Mouse (Mus musculus) bone marrow macrophage, adult 2 months (primary cell): ENCODE results near the gene Gyg. TPM values are rescaled to one million over a fixed set of nuclear protein-coding genes. Genes with fewer than 3 reads are reported as not detected.
A peak's percentile ranks its signal among the peaks of the same experiment; 100 is the strongest.

ENCODE experiments used
- H3K27ac ChIP-seq: 2 replicates; pipeline ENCODE4 v1.5.1; 2012; ENCODE audit warnings: low read depth, low read length; ENCODE audit not compliant: insufficient read depth
- H3K4me1 ChIP-seq: 2 replicates; pipeline ENCODE4 v1.6.1; 2012; ENCODE audit warnings: low read length; ENCODE audit not compliant: control insufficient read depth, insufficient read depth
- H3K4me3 ChIP-seq: 2 replicates; pipeline ENCODE4 v1.5.1; 2012; ENCODE audit warnings: mild to moderate bottlenecking, low read length, moderate library complexity; ENCODE audit not compliant: insufficient read depth
- CTCF ChIP-seq: IDR thresholded peaks from 2 replicates; pipeline ENCODE4 v1.5.1; 2012; ENCODE audit warnings: low read depth, mild to moderate bottlenecking, low read length, moderate library complexity
- POLR2A ChIP-seq: IDR thresholded peaks from 2 replicates; pipeline ENCODE4 v1.6.1; 2012; ENCODE audit warnings: mild to moderate bottlenecking, low read depth, low read length, borderline replicate concordance
- polyA plus RNA-seq: library from polyadenylated mRNA; stranded (reverse); fragments of >200 nt; gene quantifications from 2 replicates; pipeline ENCODE4 v1.2.4, GENCODE M21; 2012; ENCODE audit not compliant: missing spikeins, insufficient read depth, insufficient read length

Gyg gene
- 171 and 172 TPM in 2 replicates for polyA plus RNA-seq

GRCm38 (mm10) chr3:20154531-20155367 is at the start of gene Gyg:
Gene Gyg (minus strand): TSS chr3:20155317.
- TF ChIP-seq POLR2A: no peak
- TF ChIP-seq CTCF: no peak
- Histone ChIP-seq H3K27ac (peak within 1 kb of the TSS; percentile 43), H3K4me1 (peaks cover 14% of the 10 kb centered on the region), H3K4me3 (peak within 1 kb of the TSS; percentile 69)

- TF ChIP-seq POLR2A (no peak), CTCF (peak; percentile 70; the same call in 1 of the 2 replicates)
- Histone ChIP-seq H3K27ac (no peak overlapping the region), H3K4me3 (no peak overlapping the region), H3K4me1 (peaks cover 6% of the 10 kb centered on the region)
Observed at GRCm38 (mm10) chr3:20198869-20199268, 43.8 kb upstream of the Gyg start.

GRCm38 (mm10) chr3:20197878-20198277 is 42.8 kb upstream of the Gyg start:
- Histone ChIP-seq H3K4me3 (0 out of 2 replicates have a peak overlapping the region, but pooled peaks have one; percentile 5), H3K4me1 (peaks cover 6% of the 10 kb centered on the region), H3K27ac (0 out of 2 replicates have a peak overlapping the region, but pooled peaks have one; percentile 19)
- TF ChIP-seq CTCF: no peak
- TF ChIP-seq POLR2A: no peak

GRCm38 (mm10) chr3:20188976-20189675 is 34.0 kb upstream of the Gyg start:
- H3K27ac ChIP-seq: no peak overlapping the region
- TF ChIP-seq CTCF (no peak), POLR2A (no peak)
- H3K4me1 ChIP-seq: no peaks in the 10 kb centered on the region
- no peak overlapping the region for H3K4me3 ChIP-seq

GRCm38 (mm10) chr3:20172394-20172793 is 17.3 kb upstream of the Gyg start:
- no peak overlapping the region for H3K27ac ChIP-seq
- no peaks in the 10 kb centered on the region for H3K4me1 ChIP-seq
- no peak for TF ChIP-seq CTCF
- no peak for TF ChIP-seq POLR2A
- no peak overlapping the region for H3K4me3 ChIP-seq

GRCm38 (mm10) chr3:20167487-20167886 is 12.4 kb upstream of the Gyg start:
- no peaks in the 10 kb centered on the region for H3K4me1 ChIP-seq
- TF ChIP-seq POLR2A (no peak), CTCF (no peak)
- H3K4me3 ChIP-seq: no peak overlapping the region
- no peak overlapping the region for H3K27ac ChIP-seq

GRCm38 (mm10) chr3:20155476-20155875 is 359 bp upstream of the Gyg start:
- H3K4me1 ChIP-seq: peaks cover 14% of the 10 kb centered on the region
- no peak for TF ChIP-seq POLR2A
- TF ChIP-seq CTCF: no peak
- peak overlapping the region; percentile 69; the same call in 1 of the 2 replicates for H3K4me3 ChIP-seq
- H3K27ac ChIP-seq: 0 out of 2 replicates have a peak overlapping the region, but pooled peaks have one; percentile 43

- peaks cover 28% of the 10 kb centered on the region for H3K4me1 ChIP-seq
- H3K27ac ChIP-seq: no peak overlapping the region
- H3K4me3 ChIP-seq: no peak overlapping the region
- TF ChIP-seq CTCF: no peak
Observed at GRCm38 (mm10) chr3:20151651-20152050, 3.5 kb downstream of the Gyg start.

- Histone ChIP-seq H3K4me3 (no peak overlapping the region), H3K27ac (no peak overlapping the region), H3K4me1 (peaks cover 33% of the 10 kb centered on the region)
- TF ChIP-seq CTCF: no peak
- TF ChIP-seq POLR2A: no peak
Observed at GRCm38 (mm10) chr3:20150511-20150910, 4.6 kb downstream of the Gyg start.

- Histone ChIP-seq H3K27ac (peak overlapping the region; percentile 71), H3K4me3 (no peak overlapping the region), H3K4me1 (peaks cover 28% of the 10 kb centered on the region)
- TF ChIP-seq CTCF: no peak
- TF ChIP-seq POLR2A: no peak
Observed at GRCm38 (mm10) chr3:20147647-20148046, 7.5 kb downstream of the Gyg start.
